Mouse (Mus musculus) liver, embryonic 14.5 days (tissue): ENCODE data around the gene Dab2ip. TPM values are rescaled to one million over a fixed set of nuclear protein-coding genes. Genes with fewer than 3 reads are reported as not detected.

Source experiments
- ATAC-seq: fragments of 200-750 bp; cut with Nextera tagmentation; 2 replicates; pipeline ENCODE4 v1.8.0; 2017; ENCODE audit warnings: moderate number of reproducible peaks, mild to moderate bottlenecking, moderate library complexity; ENCODE audit not compliant: insufficient read depth
- DNase-seq, 3 experiments: peaks; one replicate each; pipeline ENCODE4 v3.0.0-alpha.2; 2012 to 2013; ENCODE audit warnings: low read depth in 3 of 3, low spot score in 3 of 3
- H3K27ac ChIP-seq: fragments of 300-500 bp; sonication (generic); 2 replicates; pipeline ENCODE4 v1.5.1; 2014; ENCODE audit warnings: moderate library complexity, mild to moderate bottlenecking, control low read depth, inconsistent platforms
- H3K27me3 ChIP-seq: fragments of 300-500 bp; sonication (generic); 2 replicates; pipeline ENCODE4 v1.6.1; 2014; ENCODE audit warnings: mild to moderate bottlenecking, low read length, moderate library complexity; ENCODE audit not compliant: control insufficient read depth, insufficient read depth
- H3K36me3 ChIP-seq: fragments of 300-500 bp; sonication (generic); replicated peaks from 2 replicates; pipeline ENCODE4 v1.6.1; 2014; ENCODE audit warnings: low read depth; ENCODE audit not compliant: control insufficient read depth, insufficient read depth
- H3K4me1 ChIP-seq, 2 experiments: fragments of 200-500 bp in 1 of 2; fragments of 300-500 bp in 1 of 2; sonication (generic) in 1 of 2; replicated peaks; 2 replicates each; pipeline ENCODE4 v1.6.1; 2012 to 2014; ENCODE audit warnings: antibody characterized with exemption in 1 of 2, inconsistent platforms in 1 of 2, low read length in 1 of 2; ENCODE audit not compliant: control insufficient read depth in 2 of 2, insufficient read depth in 2 of 2
- H3K4me2 ChIP-seq: fragments of 300-500 bp; sonication (generic); 2 replicates; pipeline ENCODE4 v1.6.1; 2014; ENCODE audit warnings: low read depth, mild to moderate bottlenecking, control low read depth, moderate library complexity
- H3K4me3 ChIP-seq, 2 experiments: fragments of 200-500 bp in 1 of 2; fragments of 300-500 bp in 1 of 2; sonication (generic) in 1 of 2; 2 replicates each; pipeline ENCODE4 v1.5.1; 2012 to 2014; ENCODE audit warnings: low read depth in 2 of 2, low read length in 2 of 2, mild to moderate bottlenecking in 2 of 2, control low read depth in 1 of 2, inconsistent platforms in 1 of 2, moderate library complexity in 1 of 2; ENCODE audit not compliant: insufficient read depth in 1 of 2
- H3K9ac ChIP-seq: fragments of 300-500 bp; sonication (generic); replicated peaks from 2 replicates; pipeline ENCODE4 v1.6.1; 2014; ENCODE audit warnings: mild to moderate bottlenecking, control low read depth, moderate library complexity
- H3K9me3 ChIP-seq: fragments of 300-500 bp; sonication (generic); 2 replicates; pipeline ENCODE4 v1.6.1; 2016; ENCODE audit warnings: low read length, mixed read lengths; ENCODE audit not compliant: control insufficient read depth
- CTCF ChIP-seq: IDR thresholded peaks from 2 replicates; pipeline ENCODE4 v1.5.1; 2016; ENCODE audit warnings: antibody characterized with exemption, low read depth, control low read depth
- EP300 ChIP-seq: IDR thresholded peaks from 2 replicates; pipeline ENCODE4 v1.6.1; 2016; ENCODE audit warnings: antibody characterized with exemption, low read depth
- WGBS: fragments of 180-500 bp; shearing (Covaris S2); extraction: QIAGEN DNeasy Blood & Tissue Kit; methylation state at CpG from one replicate; pipeline ENCODE4 v1.1.7; 2014; ENCODE audit not compliant: insufficient replicate concordance; 5-methylcytosine and 5-hydroxymethylcytosine counted together
- polyA plus RNA-seq, 2 experiments: library from polyadenylated mRNA; depleted of rRNA in 1 of 2; stranded (reverse) in 1 of 2; unstranded in 1 of 2; fragments of >200 nt; fragmentation: Nextera tagmentation in 1 of 2; extraction: Ambion mirVana in 1 of 2; gene quantifications; 2 replicates each; pipeline versions ENCODE4 v1.2.1 to v1.2.3; 2012 to 2014

Dab2ip gene
- polyA plus RNA-seq, 2 experiments = 3.2 to 4.0 TPM

GRCm38 (mm10) chr2:35670300-35670699 lies 112.2 kb downstream of the Dab2ip start:
- WGBS = 73% methylated on average over 9 of the region's 9 CpGs
- Histone ChIP-seq H3K9me3 (no peaks in the 10 kb centered on the region), H3K4me1 (no peaks in the 10 kb centered on the region), H3K4me2 (no peak overlapping the region), H3K27me3 (no peaks in the 10 kb centered on the region), H3K27ac (no peak overlapping the region), H3K4me3 (no peak overlapping the region), H3K9ac (no peak overlapping the region), H3K36me3 (no peaks in the 10 kb centered on the region)
- no peak for ATAC-seq
- no peak for DNase-seq
- TF ChIP-seq CTCF (no peak), EP300 (no peak)

GRCm38 (mm10) chr2:35671980-35672910 lies 114.2 kb downstream of the Dab2ip start:
- H3K4me2 ChIP-seq = no peak overlapping the region
- H3K36me3 ChIP-seq = no peaks in the 10 kb centered on the region
- H3K4me1 ChIP-seq = peaks cover 0 to 10% of the 10 kb centered on the region in 2 experiments; a peak in 1 of 4 replicates
- ATAC-seq (no peak), DNase-seq (no peak)
- no peaks in the 10 kb centered on the region for H3K9me3 ChIP-seq
- 49% methylated on average over 9 of the region's 9 CpGs for WGBS
- H3K27me3 ChIP-seq = no peaks in the 10 kb centered on the region
- H3K9ac ChIP-seq = no peak overlapping the region
- TF ChIP-seq CTCF (no peak), EP300 (no peak)
- no peak overlapping the region for H3K27ac ChIP-seq
- H3K4me3 ChIP-seq = no peak overlapping the region

- 57% methylated on average over 3 of the region's 3 CpGs for WGBS
These were observed 115.1 kb downstream of the Dab2ip start for GRCm38 (mm10) chr2:35673181-35673580.

GRCm38 (mm10) chr2:35673986-35674385 lies 115.9 kb downstream of the Dab2ip start:
- 55% methylated on average over 3 of the region's 3 CpGs for WGBS
- no peaks in the 10 kb centered on the region for H3K36me3 ChIP-seq
- H3K27me3 ChIP-seq = no peaks in the 10 kb centered on the region
- H3K9me3 ChIP-seq = no peaks in the 10 kb centered on the region
- H3K4me1 ChIP-seq = peaks cover 0 to 14% of the 10 kb centered on the region in 2 experiments; a peak in 2 of 4 replicates
- ATAC-seq (no peak), DNase-seq (no peak)
- TF ChIP-seq EP300 (no peak), CTCF (no peak)
- no peak overlapping the region for H3K9ac ChIP-seq
- H3K27ac ChIP-seq = no peak overlapping the region
- no peak overlapping the region for H3K4me2 ChIP-seq
- no peak overlapping the region for H3K4me3 ChIP-seq

More at GRCm38 (mm10) chr2:35673181-35673580, 115.1 kb downstream of the Dab2ip start:
- Histone ChIP-seq H3K4me1 (peaks cover 0 to 13% of the 10 kb centered on the region in 2 experiments; a peak in 2 of 4 replicates), H3K36me3 (no peaks in the 10 kb centered on the region), H3K4me3 (no peak overlapping the region), H3K27me3 (no peaks in the 10 kb centered on the region), H3K9ac (no peak overlapping the region), H3K9me3 (no peaks in the 10 kb centered on the region), H3K27ac (no peak overlapping the region), H3K4me2 (no peak overlapping the region)
- TF ChIP-seq CTCF (no peak), EP300 (no peak)
- DNase-seq (no peak), ATAC-seq (no peak)

GRCm38 (mm10) chr2:35674431-35674830 lies 116.4 kb downstream of the Dab2ip start:
- Histone ChIP-seq H3K9ac (no peak overlapping the region), H3K27ac (no peak overlapping the region), H3K4me2 (no peak overlapping the region), H3K4me3 (no peak overlapping the region), H3K4me1 (peaks cover 0 to 17% of the 10 kb centered on the region in 2 experiments; a peak in 2 of 4 replicates), H3K36me3 (no peaks in the 10 kb centered on the region), H3K27me3 (no peaks in the 10 kb centered on the region), H3K9me3 (no peaks in the 10 kb centered on the region)
- ATAC-seq (no peak), DNase-seq (no peak)
- 72% methylated on average over 5 of the region's 5 CpGs for WGBS
- TF ChIP-seq CTCF (no peak), EP300 (no peak)
